8 mouse cellular contexts compared by ENCODE assay signal in genomic region chr7:42505186-42505585, GRCm38 (mm10). TPM values are rescaled to one million over a fixed set of nuclear protein-coding genes. Genes with fewer than 3 reads are reported as not detected.
DNase-seq lines count a peak whose midpoint lies in the region; ATAC-seq lines count a peak whose summit lies in the region.

No protein-coding gene starts in this region.

- H3K4me3 ChIP-seq in lung, embryonic 15.5 days = peak overlapping the region; percentile 71
- H3K4me3 ChIP-seq in forebrain, embryonic 11.5 days (ENCODE audit: low read depth, low read length) = peak overlapping the region; percentile 59
- peak overlapping the region; percentile 68 for H3K4me3 ChIP-seq in neural tube, embryonic 15.5 days (replicated peaks)

- H3K36me3 ChIP-seq in lung, embryonic 15.5 days = peaks cover 5% of the 10 kb centered on the region; the same call in 1 of the 2 replicates
- peaks cover 6% of the 10 kb centered on the region for H3K36me3 ChIP-seq in forebrain, embryonic 11.5 days (ENCODE audit: control insufficient read depth, insufficient read depth, low read length)
- H3K36me3 ChIP-seq in neural tube, embryonic 15.5 days = peaks cover 12% of the 10 kb centered on the region

- H3K27me3 ChIP-seq in lung, embryonic 15.5 days = no peaks in the 10 kb centered on the region
- H3K27me3 ChIP-seq in forebrain, embryonic 11.5 days (ENCODE audit: control insufficient read depth, insufficient read depth, low read length) = no peaks in the 10 kb centered on the region
- H3K27me3 ChIP-seq in neural tube, embryonic 15.5 days (replicated peaks) = no peaks in the 10 kb centered on the region

- WGBS in lung, embryonic 15.5 days = under 1% methylated on average over 20 of the region's 20 CpGs
- WGBS in forebrain, embryonic 11.5 days = 4% methylated on average over 20 of the region's 20 CpGs
- under 1% methylated on average over 20 of the region's 20 CpGs for WGBS in neural tube, embryonic 15.5 days

- H3K9me3 ChIP-seq in lung, embryonic 15.5 days = no peaks in the 10 kb centered on the region
- H3K9me3 ChIP-seq in forebrain, embryonic 11.5 days (ENCODE audit: control insufficient read depth, low read length) = no peaks in the 10 kb centered on the region; the same call in 1 of the 2 replicates
- no peaks in the 10 kb centered on the region for H3K9me3 ChIP-seq in neural tube, embryonic 15.5 days (replicated peaks)

- H3K27ac ChIP-seq in lung, embryonic 15.5 days = no peak overlapping the region
- H3K27ac ChIP-seq in forebrain, embryonic 11.5 days (ENCODE audit: low read depth, low read length) = no peak overlapping the region
- peak overlapping the region; percentile 74 for H3K27ac ChIP-seq in neural tube, embryonic 15.5 days (replicated peaks)

- peak; percentile 10 for DNase-seq in adrenal gland, postnatal 25 days
- no peak for DNase-seq in adrenal gland, adult 18-20 months (ENCODE audit: low spot score in 2 of 2)
- DNase-seq in lung, postnatal 14 days = no peak
- no peak for DNase-seq in forebrain, embryonic 11.5 days (ENCODE audit: low spot score)
- DNase-seq in liver = peak; percentile 31
- DNase-seq in urinary bladder, postnatal 14 days (ENCODE audit: low spot score) = no peak

- H3K4me1 ChIP-seq in lung, embryonic 15.5 days = no peaks in the 10 kb centered on the region; the same call in 1 of the 2 replicates
- H3K4me1 ChIP-seq in forebrain, embryonic 11.5 days (replicated peaks; ENCODE audit: control insufficient read depth, insufficient read depth, low read length) = no peaks in the 10 kb centered on the region
- peaks cover 9% of the 10 kb centered on the region for H3K4me1 ChIP-seq in neural tube, embryonic 15.5 days

- H3K4me2 ChIP-seq in lung, embryonic 15.5 days = peak overlapping the region; percentile 58
- peak overlapping the region; percentile 56 for H3K4me2 ChIP-seq in forebrain, embryonic 11.5 days (ENCODE audit: low read depth, low read length, severe bottlenecking)
- H3K4me2 ChIP-seq in neural tube, embryonic 15.5 days = peak overlapping the region; percentile 69

- H3K9ac ChIP-seq in lung, embryonic 15.5 days = peak overlapping the region; percentile 54
- H3K9ac ChIP-seq in forebrain, embryonic 11.5 days (ENCODE audit: low read length) = peak overlapping the region; percentile 68
- H3K9ac ChIP-seq in neural tube, embryonic 15.5 days (replicated peaks) = peak overlapping the region; percentile 70

- peak; percentile 60; the same call in 1 of the 2 replicates for ATAC-seq in lung, embryonic 15.5 days (ENCODE audit: borderline replicate concordance, extremely low read depth, low FRiP score, low TSS enrichment)
- peak; percentile 67 for ATAC-seq in forebrain, embryonic 11.5 days (replicated peaks; ENCODE audit: low FRiP score)
- ATAC-seq in neural tube, embryonic 15.5 days (ENCODE audit: low FRiP score) = peak; percentile 72

RNA-seq across cellular contexts. Expression of gene Zfp141, which starts 0.4 kb away (rescaled TPM):
- 14.1 and 16.8 TPM in 2 replicates for total RNA-seq in adrenal gland, postnatal 25 days (2021)
- 10 to 100 TPM; 11.3 to 11.8 TPM for total RNA-seq in adrenal gland, adult 18-20 months (2021)
- 8.2 TPM in 2 replicates for polyA plus RNA-seq in lung, embryonic 15.5 days (2015; fragmentation: Nextera tagmentation; extraction: Ambion mirVana)
- 13.6 and 13.9 TPM in 2 replicates for polyA plus RNA-seq in forebrain, embryonic 11.5 days (2014; fragmentation: Nextera tagmentation; extraction: Ambion mirVana)
- polyA plus RNA-seq in neural tube, embryonic 15.5 days (2015; fragmentation: Nextera tagmentation; extraction: Ambion mirVana) = 12.3 and 13.0 TPM in 2 replicates

RNA-seq across cellular contexts. Expression of gene 4933421I07Rik, which starts 57.3 kb away (rescaled TPM):
- not detected in 2 replicates for total RNA-seq in adrenal gland, postnatal 25 days (2021)
- total RNA-seq in adrenal gland, adult 18-20 months (2021) = not detected
- polyA plus RNA-seq in lung, embryonic 15.5 days (2015; fragmentation: Nextera tagmentation; extraction: Ambion mirVana) = not detected in 2 replicates
- not detected in 2 replicates for polyA plus RNA-seq in forebrain, embryonic 11.5 days (2014; fragmentation: Nextera tagmentation; extraction: Ambion mirVana)
- not detected in 2 replicates for polyA plus RNA-seq in neural tube, embryonic 15.5 days (2015; fragmentation: Nextera tagmentation; extraction: Ambion mirVana)

Comparison
In these comparisons a context has a peak if more than half of its experiments do, and no peak if none do; other contexts are left out.
1. DNase-seq: peak in adrenal gland, postnatal 25 days (single experiment) and liver (single experiment); none in adrenal gland, adult 18-20 months (0 of 2), lung, postnatal 14 days (single experiment), forebrain, embryonic 11.5 days (single experiment) and urinary bladder, postnatal 14 days (single experiment).
2. Peak in every context shown above with its lines, with median percentiles within 50 percentile points of each other: ATAC-seq, H3K4me2 ChIP-seq, H3K4me3 ChIP-seq and H3K9ac ChIP-seq.